Mouse (Mus musculus): ENCODE results near the gene Trim45.

The Trim45 gene

GRCm38 (mm10) chr3:100931332-100932076, 9.5 kb downstream of the Trim45 start:
- no peak for DNase-seq (ENCODE audit: extremely low spot score)

- no peak for DNase-seq (ENCODE audit: extremely low spot score)
Observed at GRCm38 (mm10) chr3:100932077-100932944, 10.3 kb downstream of the Trim45 start.

- DNase-seq (ENCODE audit: extremely low spot score), result no peak
Observed at GRCm38 (mm10) chr3:100935521-100935920, 13.5 kb downstream of the Trim45 start.

GRCm38 (mm10) chr3:100936201-100936600, 14.2 kb downstream of the Trim45 start:
- DNase-seq (ENCODE audit: extremely low spot score), result no peak

GRCm38 (mm10) chr3:100938211-100938610, 16.2 kb downstream of the Trim45 start:
- DNase-seq (ENCODE audit: extremely low spot score), result no peak

GRCm38 (mm10) chr3:100940496-100941037, 18.6 kb downstream of the Trim45 start:
- DNase-seq (ENCODE audit: extremely low spot score), result no peak

GRCm38 (mm10) chr3:100947286-100947685, 25.3 kb downstream of the Trim45 start:
- DNase-seq (ENCODE audit: extremely low spot score), result no peak

GRCm38 (mm10) chr3:100951531-100951930, 29.5 kb downstream of the Trim45 start:
- DNase-seq (ENCODE audit: extremely low spot score), result no peak

GRCm38 (mm10) chr3:100954616-100955015, 32.6 kb downstream of the Trim45 start:
- DNase-seq (ENCODE audit: extremely low spot score), result no peak

GRCm38 (mm10) chr3:100961007-100961406, 39.0 kb downstream of the Trim45 start:
- no peak for DNase-seq (ENCODE audit: extremely low spot score)

- no peak for DNase-seq (ENCODE audit: extremely low spot score)
Observed at GRCm38 (mm10) chr3:100961501-100961900, 39.5 kb downstream of the Trim45 start.

- peak; percentile 39 for DNase-seq (ENCODE audit: extremely low spot score)
Observed at GRCm38 (mm10) chr3:100963849-100964542, 42.0 kb downstream of the Trim45 start.

GRCm38 (mm10) chr3:100969176-100969917, 47.3 kb downstream of the Trim45 start, which contains the start of gene Ttf2:
Gene Ttf2 (minus strand): TSS chr3:100969663.
- peak; percentile 96 for DNase-seq (ENCODE audit: extremely low spot score)

GRCm38 (mm10) chr3:100973906-100974305, 51.9 kb downstream of the Trim45 start:
- DNase-seq (ENCODE audit: extremely low spot score), result peak; percentile 55

GRCm38 (mm10) chr3:100979290-100979689, 57.3 kb downstream of the Trim45 start:
- no peak for DNase-seq (ENCODE audit: extremely low spot score)
